Mouse (Mus musculus) skeletal muscle tissue, adult 2 months (tissue): ENCODE measurements around the gene Usp54.

Experiments used
- DNase-seq: peaks from one replicate; pipeline ENCODE4 v3.0.0-alpha.2; 2012; ENCODE audit warnings: low read depth, low spot score

Usp54 gene

GRCm38 (mm10) chr14:20640644-20641437 lies at the start of gene Usp54:
Gene Usp54, minus strand, starts transcription at chr14:20641063.
- peak; percentile 98 for DNase-seq

GRCm38 (mm10) chr14:20689009-20689408 lies 48.1 kb upstream of the Usp54 start:
- DNase-seq = no peak

- DNase-seq = no peak
These were observed 45.7 kb upstream of the Usp54 start for GRCm38 (mm10) chr14:20686576-20686975.

GRCm38 (mm10) chr14:20682498-20682897 lies 41.6 kb upstream of the Usp54 start:
- peak; percentile 57 for DNase-seq

GRCm38 (mm10) chr14:20681742-20682141 lies 40.9 kb upstream of the Usp54 start:
- no peak for DNase-seq

GRCm38 (mm10) chr14:20677906-20678305 lies 37.0 kb upstream of the Usp54 start:
- no peak for DNase-seq

- peak; percentile 99 for DNase-seq
These were observed 33.4 kb upstream of the Usp54 start, which contains the start of gene Sec24c for GRCm38 (mm10) chr14:20674064-20674833. Gene Sec24c, plus strand, starts transcription at chr14:20674308.

- no peak for DNase-seq
These were observed 32.8 kb upstream of the Usp54 start for GRCm38 (mm10) chr14:20673735-20674063.

- DNase-seq = no peak
These were observed 32.1 kb upstream of the Usp54 start for GRCm38 (mm10) chr14:20672990-20673389.

- DNase-seq = peak; percentile 93
These were observed 27.4 kb upstream of the Usp54 start, which contains the start of gene Synpo2l for GRCm38 (mm10) chr14:20668154-20668810. Gene Synpo2l, minus strand, starts transcription at chr14:20668354.

GRCm38 (mm10) chr14:20667469-20667868 lies 26.6 kb upstream of the Usp54 start:
- peak; percentile 43 for DNase-seq

- peak; percentile 87 for DNase-seq
These were observed 23.6 kb upstream of the Usp54 start for GRCm38 (mm10) chr14:20664436-20664835.

- DNase-seq = no peak
These were observed 22.7 kb upstream of the Usp54 start for GRCm38 (mm10) chr14:20663601-20664000.

GRCm38 (mm10) chr14:20662740-20663139 lies 21.9 kb upstream of the Usp54 start:
- no peak for DNase-seq

GRCm38 (mm10) chr14:20661661-20662331 lies 20.9 kb upstream of the Usp54 start:
- DNase-seq = no peak

- peak; percentile 96 for DNase-seq
These were observed 20.2 kb upstream of the Usp54 start for GRCm38 (mm10) chr14:20660827-20661660.

- DNase-seq = no peak
These were observed 18.8 kb upstream of the Usp54 start for GRCm38 (mm10) chr14:20659687-20660086.

GRCm38 (mm10) chr14:20658902-20659301 lies 18.0 kb upstream of the Usp54 start:
- no peak for DNase-seq

- DNase-seq = peak; percentile 68
These were observed 17.5 kb upstream of the Usp54 start for GRCm38 (mm10) chr14:20658326-20658725.

- peak; percentile 79 for DNase-seq
These were observed 15.5 kb upstream of the Usp54 start, which contains the start of gene Myoz1 for GRCm38 (mm10) chr14:20656361-20656760. Gene Myoz1, minus strand, starts transcription at chr14:20656540.

- DNase-seq = peak; percentile 81
These were observed 14.9 kb upstream of the Usp54 start for GRCm38 (mm10) chr14:20655731-20656130.
